Mouse (Mus musculus) v-Abl transformed pro-B cells (cell line): Measurements from ENCODE around the gene Jun.

Experiments used
- in situ Hi-C, 2 experiments: fragments of 400-800 bp; cut with MboI; formaldehyde crosslinking; loops; one replicate each; pipeline ENCODE4 v1.15.1; 2025; ENCODE audit not compliant: unreplicated experiment in 2 of 2

Jun gene

DNA sequence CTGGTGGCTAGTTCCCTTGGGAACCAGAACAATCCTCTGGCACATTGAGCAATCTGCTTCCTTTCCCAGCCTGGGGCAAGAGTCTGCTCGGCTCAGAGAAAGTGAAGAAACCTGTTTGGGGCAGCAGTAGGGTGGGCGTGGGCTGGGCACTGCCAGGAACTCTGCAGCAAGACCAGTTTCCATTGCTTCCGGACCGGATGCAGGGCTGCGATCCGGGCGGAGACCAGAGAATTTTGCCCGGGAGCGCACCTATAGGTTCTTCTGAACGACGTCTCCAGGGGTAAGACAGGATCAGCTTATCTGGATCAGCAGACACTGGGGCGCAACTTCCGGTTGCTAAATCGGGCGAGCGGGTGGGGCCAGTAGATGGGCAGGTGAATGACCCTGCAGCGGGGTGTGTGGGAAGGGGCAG, 23.6 kb upstream of the Jun start:
- in situ Hi-C loops = no loop called here

DNA sequence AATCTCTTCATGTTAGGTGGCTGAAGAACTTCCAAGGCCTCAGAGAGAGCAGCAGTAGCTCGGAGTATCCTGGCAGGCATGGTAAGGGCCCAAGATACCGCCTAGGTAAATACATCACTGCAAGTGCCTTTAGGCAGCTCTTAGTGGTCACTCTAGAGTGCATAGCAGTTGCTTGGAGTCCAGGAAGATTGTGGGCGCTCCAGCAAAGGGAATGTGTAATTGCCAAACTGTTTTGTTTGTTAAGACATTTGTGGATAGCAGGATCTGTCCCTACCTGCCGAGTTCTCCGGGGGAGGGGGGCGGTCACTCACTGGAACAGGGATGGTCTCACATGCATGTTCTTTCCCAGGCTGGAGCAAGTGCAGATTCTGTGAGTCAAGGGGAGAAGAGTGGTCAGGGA, 22.3 kb upstream of the Jun start:
- in situ Hi-C loops = no loop called here

- in situ Hi-C loops = no loop called here
Observed at GRCm38 (mm10) chr4:95073214-95073750, 21.3 kb upstream of the Jun start.

DNA sequence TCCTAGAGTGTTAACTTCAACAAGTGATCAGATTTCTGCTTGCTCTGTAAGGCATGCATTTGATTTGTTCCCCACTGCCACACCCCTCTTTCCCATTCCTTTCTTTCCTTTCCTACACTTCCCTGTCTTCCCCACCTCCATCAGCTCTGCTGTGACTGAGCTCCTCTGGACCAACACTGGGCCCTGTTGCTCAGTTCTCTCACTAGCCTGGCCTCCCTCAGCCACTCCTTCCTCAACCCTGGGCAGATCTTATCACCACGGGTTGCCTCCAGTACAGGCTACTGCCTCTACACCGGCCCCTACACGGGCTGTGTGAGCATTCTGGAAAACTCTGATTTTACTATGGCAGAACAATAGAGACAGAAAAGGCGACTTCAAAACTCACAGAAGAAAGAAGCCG, 18.4 kb upstream of the Jun start:
- in situ Hi-C loops = no loop called here

- in situ Hi-C loops = no loop called here
Observed at GRCm38 (mm10) chr4:95068045-95068948, 16.3 kb upstream of the Jun start.

- in situ Hi-C loops = loop anchor here in 1 of 2 experiments (5.0 kb wide), 1 partner anchor 39 kb away; no protein-coding TSS in a partner anchor
Observed at GRCm38 (mm10) chr4:95063609-95064210, 11.7 kb upstream of the Jun start.

GRCm38 (mm10) chr4:95062873-95063272, 10.9 kb upstream of the Jun start:
- in situ Hi-C loops = loop anchor here in 1 of 2 experiments (5.0 kb wide), 1 partner anchor 39 kb away; no protein-coding TSS in a partner anchor

DNA sequence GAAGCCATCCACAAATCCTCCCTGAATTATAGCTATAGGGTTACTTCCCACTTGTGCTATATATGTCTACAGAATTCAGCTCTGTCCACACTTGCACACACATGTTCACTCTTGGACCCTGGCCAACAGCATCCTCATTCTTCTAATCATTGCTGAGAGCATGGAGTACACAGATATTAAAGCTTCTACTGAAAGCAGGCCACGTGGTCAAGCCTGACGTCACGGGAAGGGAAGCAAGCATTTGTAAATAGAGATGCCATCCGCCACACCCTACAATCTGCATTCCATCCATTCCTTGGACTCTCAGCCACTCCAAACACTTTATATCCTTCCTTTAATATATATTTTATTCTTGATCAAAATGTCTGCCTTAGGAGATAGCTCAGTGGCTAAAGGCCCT, 5.2 kb upstream of the Jun start:
- in situ Hi-C loops = loop anchor here (5.0 to 10.0 kb wide), 4 partner anchors 45 to 668 kb away; no protein-coding TSS in a partner anchor

DNA sequence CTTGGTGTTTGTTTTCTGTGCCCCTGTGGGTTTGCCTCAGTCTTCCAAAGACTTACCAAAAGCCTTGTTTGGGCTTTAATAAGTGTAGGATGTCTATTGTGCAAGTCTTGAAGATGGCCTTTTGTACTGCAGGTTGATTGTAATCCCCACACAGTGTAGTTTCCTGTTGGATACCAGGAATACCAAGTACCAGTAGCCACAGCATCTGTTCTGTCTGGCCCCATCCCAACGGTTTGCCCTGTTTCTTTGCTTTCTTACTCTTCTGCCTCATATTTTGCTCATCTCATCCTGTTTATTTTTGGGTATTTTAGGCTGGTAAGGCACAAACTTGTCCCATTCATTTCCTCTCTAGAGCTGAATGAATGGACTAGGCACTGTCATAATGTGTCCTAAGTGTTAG, 3.3 kb upstream of the Jun start:
- in situ Hi-C loops = loop anchor here (5.0 to 10.0 kb wide), 4 partner anchors 47 to 670 kb away; no protein-coding TSS in a partner anchor

- in situ Hi-C loops = loop anchor here (5.0 to 10.0 kb wide), 8 partner anchors 47 to 813 kb away; no protein-coding TSS in a partner anchor
Observed at GRCm38 (mm10) chr4:95054336-95054735, 2.3 kb upstream of the Jun start.

- in situ Hi-C loops = loop anchor here (5.0 to 10.0 kb wide), 8 partner anchors 46 to 814 kb away; no protein-coding TSS in a partner anchor
Observed at GRCm38 (mm10) chr4:95053791-95054117, 1.7 kb upstream of the Jun start.

DNA sequence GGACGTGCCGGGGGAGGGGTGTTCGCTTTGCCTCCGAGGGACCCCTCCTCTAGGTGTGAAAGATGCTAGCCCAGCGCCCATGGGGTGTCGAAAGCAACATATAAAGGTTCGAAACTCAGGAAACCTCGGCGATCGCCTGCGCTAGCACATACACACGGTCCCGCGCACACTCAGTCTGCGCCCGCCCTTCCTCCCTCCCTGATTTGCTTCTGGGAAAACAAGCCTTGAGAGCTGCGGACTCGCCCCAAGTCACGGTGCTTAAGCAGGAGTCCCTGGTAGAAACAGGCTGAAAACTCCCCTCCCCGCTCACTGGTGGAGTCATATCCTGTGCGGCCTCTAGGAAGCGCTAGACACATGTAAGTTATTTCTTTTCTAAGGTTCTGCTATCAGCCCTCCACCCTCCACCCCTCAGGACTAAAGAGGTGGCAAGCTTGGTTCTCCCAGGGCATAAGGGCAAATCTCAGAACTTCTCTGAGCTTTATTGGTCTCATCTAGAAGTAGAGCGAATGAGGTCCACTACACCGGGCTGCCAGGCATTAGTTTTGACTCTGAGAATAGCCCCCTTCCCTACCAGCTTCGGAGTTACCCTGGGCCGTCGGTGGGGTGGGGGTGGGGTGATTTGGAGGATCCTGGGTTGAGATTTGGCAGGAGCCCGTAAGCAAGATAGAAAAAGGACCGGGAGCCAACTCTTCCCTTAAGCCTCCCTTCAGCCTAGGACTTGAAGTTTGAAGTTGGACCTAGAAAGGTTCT, 1.2 kb upstream of the Jun start:
- in situ Hi-C loops = loop anchor here (5.0 to 10.0 kb wide), 8 partner anchors 46 to 814 kb away; no protein-coding TSS in a partner anchor

- in situ Hi-C loops = loop anchor here (5.0 to 10.0 kb wide), 8 partner anchors 44 to 816 kb away; no protein-coding TSS in a partner anchor
Observed at GRCm38 (mm10) chr4:95051311-95051871, 631 bp downstream of the Jun start.

GRCm38 (mm10) chr4:95050518-95051278, 1.3 kb downstream of the Jun start:
- in situ Hi-C loops = loop anchor here (5.0 to 10.0 kb wide), 8 partner anchors 43 to 817 kb away; no protein-coding TSS in a partner anchor

GRCm38 (mm10) chr4:95049884-95050517, 2.0 kb downstream of the Jun start:
- in situ Hi-C loops = loop anchor here (5.0 to 10.0 kb wide), 8 partner anchors 43 to 817 kb away; no protein-coding TSS in a partner anchor

GRCm38 (mm10) chr4:95049153-95049552, 2.9 kb downstream of the Jun start:
- in situ Hi-C loops = loop anchor here in 1 of 2 experiments (5.0 kb wide), 1 partner anchor 42 kb away; no protein-coding TSS in a partner anchor

DNA sequence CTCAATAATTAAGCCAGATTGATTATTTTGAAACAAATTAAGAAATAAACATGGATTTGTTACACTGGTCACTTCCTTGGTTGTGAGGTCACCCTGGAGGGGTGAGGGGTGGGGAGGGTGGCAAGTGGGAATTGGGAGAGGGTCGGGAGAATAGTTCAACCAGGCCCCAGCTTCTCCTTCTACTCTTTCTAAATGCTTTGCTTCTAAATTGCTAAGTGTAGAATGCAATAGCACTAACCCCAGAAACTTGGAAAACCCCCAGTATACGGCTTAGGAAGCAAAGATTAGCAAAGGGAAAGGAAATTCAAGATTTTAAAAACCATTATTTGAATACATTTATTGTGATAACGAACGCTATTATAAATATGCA, 3.3 kb downstream of the Jun start:
- in situ Hi-C loops = loop anchor here in 1 of 2 experiments (5.0 kb wide), 1 partner anchor 41 kb away; no protein-coding TSS in a partner anchor

GRCm38 (mm10) chr4:95048021-95048730, 3.8 kb downstream of the Jun start:
- in situ Hi-C loops = loop anchor here in 1 of 2 experiments (5.0 kb wide), 1 partner anchor 41 kb away; no protein-coding TSS in a partner anchor
